Mouse (Mus musculus): ENCODE results near the gene Myo1d.

DNA sequence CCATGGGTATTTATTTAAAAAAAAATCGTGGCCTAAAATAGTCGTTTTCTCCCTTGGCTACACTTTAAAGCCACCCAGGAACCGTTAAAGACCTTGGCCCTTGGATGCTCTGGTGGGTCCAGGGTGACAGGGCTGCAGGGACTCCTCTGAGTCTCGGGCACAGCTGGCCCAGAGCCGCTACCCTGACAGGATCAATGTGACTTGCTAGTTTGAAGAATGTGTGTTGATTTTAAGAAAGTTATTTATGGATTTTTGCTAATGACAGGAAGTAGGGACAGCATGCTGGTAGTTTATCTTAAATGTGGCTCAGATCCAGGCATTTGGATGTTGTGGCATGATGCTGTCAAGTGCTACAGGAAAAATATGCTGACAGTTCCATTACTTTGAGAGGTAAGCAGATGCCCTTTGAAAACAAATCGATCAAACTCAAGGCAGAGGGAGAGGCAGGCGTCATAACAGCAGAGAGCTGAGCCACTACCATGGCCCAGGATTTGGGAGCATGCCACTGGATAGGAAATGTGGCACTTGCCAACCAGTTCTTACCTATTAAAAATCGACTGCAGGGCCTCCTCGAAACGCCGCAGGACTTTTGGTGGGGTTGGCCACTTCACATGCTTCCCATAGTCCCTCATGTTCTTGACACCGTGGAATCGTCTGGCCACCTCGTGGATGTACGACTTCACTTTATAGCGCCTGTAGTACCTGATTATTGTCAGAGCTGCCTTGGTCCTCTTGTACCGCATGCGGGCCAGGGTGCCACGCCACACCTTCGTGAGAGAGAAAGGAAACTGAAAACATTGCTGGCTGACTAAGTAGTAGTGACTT is 178.6 kb downstream of the Myo1d start:
- TF ChIP-seq POLR2A (IDR thresholded peaks at IDR 0.05; ENCODE audit: control insufficient read depth in 1 of 2, insufficient read depth in 1 of 2, low read depth in 1 of 2, low read length in 2 of 2, poor library complexity in 1 of 2) (no peak), EP300 (IDR thresholded peaks at IDR 0.05; ENCODE audit: low read depth in 1 of 2, low read length in 2 of 2) (no peak), CTCF (IDR thresholded peaks at IDR 0.05 in 2 of 3, conservative IDR thresholded peaks at IDR 0.05 in 1 of 3; ENCODE audit: control insufficient read depth in 1 of 3, insufficient read depth in 1 of 3, low read depth in 2 of 3, low read length in 3 of 3, poor library complexity in 1 of 3, severe bottlenecking in 1 of 3) (no peak)

Measured in MEL (cell line).